17 mouse cellular contexts compared by ENCODE assay signal in genomic region chr13:107027218-107027617, GRCm38 (mm10).
"Had no signal": no experiment of that assay in that cellular context is flagged by ENCODE, and none has a peak within 500 bp of the region (broad histone marks: within the 10 kb centered on the region; RNA-seq: fewer than 3 reads in every experiment).

No protein-coding gene starts in this region.

- H3K4me2 ChIP-seq: limb, embryonic 12.5 days; limb, embryonic 15.5 days; liver, embryonic 11.5 days; lung, embryonic 14.5 days; midbrain, embryonic 13.5 days had no signal

- H3K4me1 ChIP-seq: limb, embryonic 15.5 days had no signal

- H3K9ac ChIP-seq: limb, embryonic 12.5 days; limb, embryonic 15.5 days; liver, embryonic 14.5 days; liver, postnatal 0 days; lung, embryonic 14.5 days; midbrain, embryonic 13.5 days had no signal

- H3K27me3 ChIP-seq: limb, embryonic 12.5 days; limb, embryonic 15.5 days; midbrain, embryonic 13.5 days had no signal

- H3K36me3 ChIP-seq: limb, embryonic 12.5 days; limb, embryonic 15.5 days; midbrain, embryonic 13.5 days had no signal

- H3K27ac ChIP-seq: limb, embryonic 12.5 days; limb, embryonic 15.5 days; liver, embryonic 14.5 days; midbrain, embryonic 13.5 days had no signal

- H3K9me3 ChIP-seq: limb, embryonic 15.5 days; midbrain, embryonic 13.5 days had no signal

- ATAC-seq: liver, postnatal 0 days; lung, postnatal 0 days; midbrain, embryonic 13.5 days; midbrain, embryonic 16.5 days had no signal

- DNase-seq: kidney, adult 11 months; kidney, adult 8-10 months; kidney, postnatal 14 days; kidney, postnatal 4 days; liver, postnatal 0 days; lung, embryonic 14.5 days; retina, postnatal 1 day; right cerebral cortex, postnatal 25 days; thymus, adult 18-20 months; thymus, postnatal 36 days had no signal

- H3K4me3 ChIP-seq: limb, embryonic 12.5 days; limb, embryonic 15.5 days; midbrain, embryonic 13.5 days had no signal
